Mouse (Mus musculus) kidney, adult 2 months (tissue): ENCODE results near the gene Abcc8. TPM values are rescaled to one million over a fixed set of nuclear protein-coding genes. Genes with fewer than 3 reads are reported as not detected.

Source experiments
- DNase-seq: peaks from one replicate; pipeline ENCODE4 v3.0.0; 2021
- H3K27ac ChIP-seq: fragments of 200-500 bp; 2 replicates; pipeline ENCODE4 v1.5.1; 2012; ENCODE audit warnings: low read depth, low read length, control low read depth, inconsistent platforms; ENCODE audit not compliant: insufficient read depth
- H3K27me3 ChIP-seq: fragments of 200-500 bp; replicated peaks from 2 replicates; pipeline ENCODE4 v1.6.1; 2012; ENCODE audit warnings: mild to moderate bottlenecking, moderate library complexity, low read length, inconsistent platforms; ENCODE audit not compliant: control insufficient read depth, insufficient read depth
- H3K36me3 ChIP-seq: fragments of 200-500 bp; 2 replicates; pipeline ENCODE4 v1.6.1; 2012; ENCODE audit warnings: mild to moderate bottlenecking, moderate library complexity, low read length, inconsistent platforms; ENCODE audit not compliant: control insufficient read depth, insufficient read depth
- H3K4me1 ChIP-seq: fragments of 200-500 bp; 2 replicates; pipeline ENCODE4 v1.6.1; 2011; ENCODE audit warnings: low read length; ENCODE audit not compliant: control insufficient read depth, insufficient read depth
- H3K4me3 ChIP-seq: fragments of 200-500 bp; 2 replicates; pipeline ENCODE4 v1.5.1; 2011; ENCODE audit warnings: mild to moderate bottlenecking, low read depth, low read length, control low read depth; ENCODE audit not compliant: insufficient read depth
- CTCF ChIP-seq: fragments of 200-500 bp; conservative IDR thresholded peaks from 2 replicates; pipeline ENCODE4 v1.5.1; 2011; ENCODE audit warnings: low read depth, mild to moderate bottlenecking, control low read depth, low read length, moderate library complexity, mixed read lengths; ENCODE audit not compliant: insufficient read depth, insufficient read length
- POLR2A ChIP-seq: fragments of 200-500 bp; IDR thresholded peaks from one replicate; pipeline ENCODE4 v1.6.1; 2011; ENCODE audit warnings: low read depth, low read length, control low read depth
- WGBS: fragments of 180-500 bp; shearing (Covaris S2); methylation state at CpG from one replicate; pipeline ENCODE4 v1.1.7; 2018; 5-methylcytosine and 5-hydroxymethylcytosine counted together
- polyA plus RNA-seq: library from polyadenylated mRNA; depleted of rRNA; stranded (reverse); fragments of >200 nt; gene quantifications from 2 replicates; pipeline ENCODE4 v1.2.3, GENCODE M21; 2012; rRNA removed

The Abcc8 gene
- polyA plus RNA-seq, 1 experiment: 0.30 TPM

DNA sequence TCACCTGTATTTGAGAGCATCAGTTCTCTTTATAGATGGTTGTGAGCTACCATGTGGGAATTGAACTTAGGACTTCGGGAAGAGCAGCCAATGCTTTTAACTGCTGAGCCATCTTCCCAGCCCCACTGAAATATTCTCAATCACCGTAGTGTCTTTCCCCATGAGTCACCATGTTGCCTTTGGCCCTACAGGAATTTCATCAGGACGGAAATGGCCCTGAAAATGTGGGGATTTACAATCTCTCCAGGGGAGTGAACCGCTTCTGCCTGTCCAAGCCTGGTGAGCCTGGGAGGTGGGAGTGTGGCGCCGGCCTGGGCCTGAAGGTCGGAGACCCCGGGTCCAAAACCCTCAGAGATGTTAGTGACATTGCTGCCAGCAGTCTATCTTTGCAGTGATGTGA is 119.1 kb downstream of the Abcc8 start:
- Histone ChIP-seq H3K36me3 (peaks cover 1% of the 10 kb centered on the region; the same call in 1 of the 2 replicates), H3K27me3 (no peaks in the 10 kb centered on the region), H3K27ac (no peak overlapping the region), H3K4me3 (no peak overlapping the region), H3K4me1 (no peaks in the 10 kb centered on the region)
- no peak for TF ChIP-seq CTCF
- TF ChIP-seq POLR2A: no peak
- WGBS: 92% methylated on average over 8 of the region's 8 CpGs
- no peak for DNase-seq

GRCm38 (mm10) chr7:46058882-46059281 is 121.0 kb downstream of the Abcc8 start:
- no peaks in the 10 kb centered on the region for H3K27me3 ChIP-seq
- no peak overlapping the region for H3K27ac ChIP-seq
- H3K4me1 ChIP-seq: no peaks in the 10 kb centered on the region
- 90% methylated on average over 11 of the region's 11 CpGs for WGBS
- H3K36me3 ChIP-seq: peaks cover 1% of the 10 kb centered on the region; the same call in 1 of the 2 replicates
- DNase-seq: no peak
- H3K4me3 ChIP-seq: no peak overlapping the region; the same call in 1 of the 2 replicates
- TF ChIP-seq CTCF (no peak), POLR2A (no peak)

Other genes starting within 250 kb of the Abcc8 start
- 13.2 and 21.1 TPM in 2 replicates for gene Abcc6, start 149.7 kb downstream of the Abcc8 start, polyA plus RNA-seq
- 36.4 and 36.8 TPM in 2 replicates for gene Nomo1, start 146.3 kb downstream of the Abcc8 start, polyA plus RNA-seq
- gene Kcnj11, start 79.3 kb downstream of the Abcc8 start, polyA plus RNA-seq: 0.90 and 1.7 TPM in 2 replicates
- 50.8 and 52.4 TPM in 2 replicates for gene Ush1c, start 58.5 kb upstream of the Abcc8 start, polyA plus RNA-seq
- gene Otog, start 61.0 kb upstream of the Abcc8 start, polyA plus RNA-seq: 0.04 and 0.06 TPM in 2 replicates
- 0.20 TPM in 1 of 2 replicates, not detected in the other for gene Myod1, start 196.4 kb upstream of the Abcc8 start, polyA plus RNA-seq
- 0.05 and 0.23 TPM in 2 replicates for gene Kcnc1, start 216.5 kb upstream of the Abcc8 start, polyA plus RNA-seq